Mouse (Mus musculus) forebrain, embryonic 14.5 days (tissue): ENCODE data around the gene Gas8. TPM values are rescaled to one million over a fixed set of nuclear protein-coding genes. Genes with fewer than 3 reads are reported as not detected.
A peak's percentile ranks its signal among the peaks of the same experiment; 100 is the strongest.
"Not testable (repeated sequence)": the region's sequence is repeated elsewhere in the genome, so short reads cannot be mapped to it uniquely, and the experiment has no call there.

Experiments
- ATAC-seq: fragments of 200-750 bp; cut with Nextera tagmentation; 2 replicates; pipeline ENCODE4 v1.8.0; 2017; ENCODE audit warnings: mild to moderate bottlenecking, moderate library complexity
- DNase-seq: peaks from one replicate; pipeline ENCODE4 v3.0.0-alpha.2; 2015; ENCODE audit warnings: low spot score
- H3K27ac ChIP-seq: fragments of 300-500 bp; sonication (generic); 2 replicates; pipeline ENCODE4 v1.5.1; 2014; ENCODE audit warnings: low read depth, mild to moderate bottlenecking, control low read depth, low read length, moderate library complexity
- H3K27me3 ChIP-seq: fragments of 300-500 bp; sonication (generic); replicated peaks from 2 replicates; pipeline ENCODE4 v1.6.1; 2014; ENCODE audit warnings: low read length, control low read depth, mixed read lengths; ENCODE audit not compliant: control insufficient read depth, insufficient read depth
- H3K36me3 ChIP-seq: fragments of 300-500 bp; sonication (generic); 2 replicates; pipeline ENCODE4 v1.6.1; 2014; ENCODE audit warnings: low read length, control low read depth; ENCODE audit not compliant: control insufficient read depth, insufficient read depth
- H3K4me1 ChIP-seq: fragments of 300-500 bp; sonication (generic); 2 replicates; pipeline ENCODE4 v1.6.1; 2014; ENCODE audit warnings: antibody characterized with exemption, low read length, control low read depth; ENCODE audit not compliant: control insufficient read depth, insufficient read depth
- H3K4me2 ChIP-seq: fragments of 300-500 bp; sonication (generic); 2 replicates; pipeline ENCODE4 v1.6.1; 2014; ENCODE audit warnings: mild to moderate bottlenecking, control low read depth, low read length
- H3K4me3 ChIP-seq: fragments of 300-500 bp; sonication (generic); 2 replicates; pipeline ENCODE4 v1.5.1; 2014; ENCODE audit warnings: low read depth, low read length, control low read depth
- H3K9ac ChIP-seq: fragments of 300-500 bp; sonication (generic); 2 replicates; pipeline ENCODE4 v1.6.1; 2014; ENCODE audit warnings: mild to moderate bottlenecking, low read length, control low read depth, moderate library complexity
- H3K9me3 ChIP-seq: fragments of 300-500 bp; sonication (generic); replicated peaks from 2 replicates; pipeline ENCODE4 v1.6.1; 2016; ENCODE audit warnings: low read length, control low read depth, mixed read lengths; ENCODE audit not compliant: control insufficient read depth
- WGBS: fragments of 180-500 bp; shearing (Covaris S2); extraction: QIAGEN DNeasy Blood & Tissue Kit; methylation state at CpG from one replicate; pipeline ENCODE4 v1.1.7; 2014; 5-methylcytosine and 5-hydroxymethylcytosine counted together
- polyA plus RNA-seq: library from polyadenylated mRNA; unstranded; fragments of >200 nt; fragmentation: Nextera tagmentation; extraction: Ambion mirVana; gene quantifications from 2 replicates; pipeline ENCODE4 v1.2.1, GENCODE M21; 2014

Gene Gas8
- polyA plus RNA-seq, 1 experiment from 2014 or later = 39.1 TPM

DNA sequence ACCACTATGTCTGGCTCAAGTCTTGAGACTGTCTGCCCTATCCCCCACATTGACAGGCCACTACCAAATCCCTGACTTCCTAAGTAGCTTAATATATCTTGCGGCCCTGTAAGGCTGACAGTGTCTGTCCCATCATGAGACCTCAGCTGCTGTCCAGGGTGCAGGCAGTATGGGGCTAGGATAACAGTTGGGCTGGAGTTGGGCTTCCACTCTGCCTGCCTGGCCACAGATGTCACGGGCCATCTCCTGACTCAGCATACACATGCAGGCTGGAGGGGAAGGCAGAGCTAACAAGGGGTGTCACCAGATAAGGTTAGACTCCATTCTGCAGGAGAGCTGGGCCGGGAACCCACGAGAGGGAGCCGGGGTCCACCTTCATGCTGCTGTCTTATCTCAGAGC, 11.5 kb upstream of the Gas8 start:
- Histone ChIP-seq H3K9ac (no peak overlapping the region), H3K27me3 (no peaks in the 10 kb centered on the region), H3K9me3 (0 out of 2 replicates have a peak, but pooled peaks cover 2% of the 10 kb centered on the region), H3K36me3 (peaks cover 95% of the 10 kb centered on the region), H3K27ac (no peak overlapping the region), H3K4me3 (no peak overlapping the region), H3K4me2 (no peak overlapping the region), H3K4me1 (no peaks in the 10 kb centered on the region)
- 95% methylated on average over 5 of the region's 5 CpGs for WGBS
- no peak for DNase-seq
- ATAC-seq = no peak

DNA sequence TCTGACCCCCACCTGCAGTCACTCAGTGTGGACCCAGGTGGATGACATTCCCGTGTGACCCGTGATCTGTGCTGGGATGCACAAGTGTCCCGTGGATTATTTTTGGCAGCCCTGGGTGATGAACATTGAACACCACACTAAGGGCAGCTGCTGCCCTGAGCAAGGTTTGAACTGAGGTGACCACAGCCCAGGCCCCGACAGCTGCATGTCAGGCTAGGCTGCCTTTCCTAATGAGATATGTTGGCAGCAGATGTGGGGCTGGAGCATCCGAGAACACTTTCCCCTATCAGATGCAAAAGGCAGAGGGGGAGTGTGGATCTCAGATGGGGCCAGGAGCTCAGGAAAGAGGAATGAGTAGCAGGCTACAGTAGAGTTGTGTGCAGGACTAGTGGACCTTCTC, 7.8 kb upstream of the Gas8 start:
- Histone ChIP-seq H3K9me3 (no peaks in the 10 kb centered on the region), H3K27ac (no peak overlapping the region), H3K9ac (no peak overlapping the region), H3K27me3 (no peaks in the 10 kb centered on the region), H3K4me3 (no peak overlapping the region), H3K36me3 (peaks cover 59% of the 10 kb centered on the region), H3K4me1 (peaks cover 12% of the 10 kb centered on the region), H3K4me2 (no peak overlapping the region)
- WGBS = 80% methylated on average over 5 of the region's 5 CpGs
- no peak for ATAC-seq
- DNase-seq = no peak

DNA sequence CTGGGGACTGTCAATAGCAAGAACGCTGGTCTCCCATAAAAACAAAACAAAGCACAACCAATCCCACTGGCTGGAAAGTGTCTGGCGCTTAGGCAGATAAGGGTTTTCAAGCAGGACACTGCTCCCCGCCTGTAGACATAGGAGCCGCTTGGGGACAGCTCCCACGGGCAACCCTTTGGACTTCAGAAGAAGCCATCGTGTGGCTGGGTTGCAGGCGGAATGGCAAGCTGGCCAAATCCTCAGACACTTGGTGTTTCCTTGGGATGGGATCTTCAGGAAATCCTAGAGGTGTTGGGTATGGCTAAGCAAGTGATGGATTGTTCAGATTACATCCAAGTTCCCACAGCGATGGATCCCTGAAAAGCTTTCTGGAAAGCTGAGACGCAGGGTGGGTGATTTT, 4.5 kb upstream of the Gas8 start:
- no peaks in the 10 kb centered on the region for H3K27me3 ChIP-seq
- H3K9me3 ChIP-seq = no peaks in the 10 kb centered on the region
- H3K27ac ChIP-seq = peak overlapping the region; percentile 77
- peak overlapping the region; percentile 78 for H3K4me3 ChIP-seq
- peak overlapping the region; percentile 75 for H3K9ac ChIP-seq
- DNase-seq (peak; percentile 31), ATAC-seq (no peak)
- H3K4me2 ChIP-seq = peak overlapping the region; percentile 80
- 3% methylated on average over 9 of the region's 9 CpGs for WGBS
- H3K4me1 ChIP-seq = peaks cover 12% of the 10 kb centered on the region
- H3K36me3 ChIP-seq = peaks cover 26% of the 10 kb centered on the region

DNA sequence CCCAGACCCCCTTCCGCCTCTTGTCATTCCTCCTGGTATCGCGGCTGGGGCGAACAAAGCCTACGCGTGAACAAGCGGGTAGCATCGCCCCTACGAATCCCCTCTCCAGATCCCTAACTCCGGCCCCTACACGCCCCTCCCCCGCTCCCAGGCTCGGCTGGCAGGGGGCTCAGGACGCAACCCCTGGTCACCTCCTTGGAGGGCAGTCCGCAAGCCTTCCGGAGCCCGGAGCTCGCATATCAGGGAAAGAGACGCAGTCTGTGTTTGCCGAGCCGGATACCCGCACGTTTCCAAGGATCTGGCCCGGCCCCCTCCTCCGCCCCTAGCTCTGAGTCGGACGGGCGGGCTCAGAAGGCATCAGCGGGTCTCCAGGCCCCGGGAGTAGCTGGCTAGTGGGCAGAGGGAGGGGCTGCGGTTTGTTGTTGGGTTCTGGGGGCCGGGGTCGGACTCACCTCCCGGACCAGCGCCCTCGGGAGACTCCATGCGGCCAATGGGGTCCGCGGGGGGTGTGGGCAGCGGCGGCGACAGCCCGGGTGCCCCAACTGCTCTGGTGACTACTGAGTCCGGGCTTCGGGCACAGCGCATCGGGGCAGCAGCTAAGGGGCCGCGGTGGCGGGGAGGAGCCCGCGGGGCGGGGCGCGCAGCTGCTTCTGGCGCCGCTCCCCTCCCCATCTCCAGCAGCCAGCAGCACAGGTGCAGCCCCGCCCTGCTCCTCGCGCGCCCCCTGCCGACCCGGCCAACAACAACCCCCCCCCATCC, 3.7 kb upstream of the Gas8 start, which contains the start of gene Dbndd1:
TSS of gene Dbndd1 (minus strand) at position 683 of the 759 bp plus-strand sequence.
- DNase-seq = peak; percentile 75
- under 1% methylated on average over 52 of the region's 63 CpGs for WGBS
- Histone ChIP-seq H3K27me3 (no peaks in the 10 kb centered on the region), H3K36me3 (peaks cover 18% of the 10 kb centered on the region), H3K9me3 (no peaks in the 10 kb centered on the region), H3K4me3 (peak within 1 kb of the TSS; percentile 78), H3K27ac (peak within 1 kb of the TSS; percentile 77), H3K4me2 (peak within 1 kb of the TSS; percentile 80), H3K4me1 (peaks cover 17% of the 10 kb centered on the region), H3K9ac (peak within 1 kb of the TSS; percentile 75)
- ATAC-seq = peak; percentile 72

DNA sequence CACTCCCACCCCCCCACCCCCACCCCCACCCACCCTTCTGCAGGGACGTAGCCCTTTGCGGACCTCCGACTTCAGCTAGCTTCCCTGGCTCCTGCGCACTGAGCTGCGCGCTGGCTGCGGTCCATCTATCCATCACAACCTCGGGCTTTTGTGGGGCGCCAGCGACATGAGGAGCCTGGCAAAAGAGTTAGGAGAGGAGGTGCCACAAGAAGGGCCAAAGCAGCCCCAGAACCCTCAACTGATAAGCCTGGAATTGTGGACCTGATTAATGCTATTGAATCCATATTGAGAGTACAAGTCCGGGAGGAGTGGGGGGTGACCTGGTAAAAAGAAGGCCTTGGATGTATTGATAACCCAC, 3.1 kb upstream of the Gas8 start:
- peak; percentile 36 for ATAC-seq
- WGBS = under 1% methylated on average over 11 of the region's 11 CpGs
- H3K4me3 ChIP-seq = peak overlapping the region; percentile 78
- H3K27me3 ChIP-seq = no peaks in the 10 kb centered on the region
- H3K4me2 ChIP-seq = peak overlapping the region; percentile 80
- DNase-seq = peak; percentile 74
- H3K9me3 ChIP-seq = no peaks in the 10 kb centered on the region
- peak overlapping the region; percentile 75 for H3K9ac ChIP-seq
- peaks cover 17% of the 10 kb centered on the region for H3K4me1 ChIP-seq
- peaks cover 15% of the 10 kb centered on the region for H3K36me3 ChIP-seq
- peak overlapping the region; percentile 39; the same call in 1 of the 2 replicates for H3K27ac ChIP-seq

DNA sequence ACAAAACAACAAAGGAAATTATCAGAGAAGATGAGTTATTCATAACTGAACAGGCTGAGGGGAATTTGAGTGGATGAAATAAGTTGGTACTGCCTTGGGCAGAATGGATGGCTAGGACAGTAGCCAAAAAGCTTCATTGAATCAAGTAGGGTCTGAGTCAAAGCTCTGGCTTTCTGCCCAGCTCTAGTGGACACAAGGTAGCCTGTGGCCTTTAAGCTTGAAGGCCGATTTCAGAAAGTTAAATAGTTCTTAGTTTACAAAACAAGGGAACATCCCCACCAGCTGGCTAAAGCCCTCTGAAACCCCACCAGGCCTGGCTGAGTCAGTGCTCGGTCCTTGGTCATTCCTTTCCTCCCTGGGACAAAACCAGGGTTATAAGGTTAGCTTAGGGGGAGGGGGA, 2.0 kb upstream of the Gas8 start:
- peaks cover 13% of the 10 kb centered on the region for H3K36me3 ChIP-seq
- ATAC-seq (no peak), DNase-seq (no peak)
- no peaks in the 10 kb centered on the region for H3K9me3 ChIP-seq
- H3K27me3 ChIP-seq = no peaks in the 10 kb centered on the region
- no peak overlapping the region for H3K27ac ChIP-seq
- H3K4me1 ChIP-seq = peaks cover 17% of the 10 kb centered on the region
- WGBS = 41% methylated on average over 2 of the region's 2 CpGs
- H3K4me3 ChIP-seq = no peak overlapping the region
- H3K9ac ChIP-seq = no peak overlapping the region
- H3K4me2 ChIP-seq = no peak overlapping the region

DNA sequence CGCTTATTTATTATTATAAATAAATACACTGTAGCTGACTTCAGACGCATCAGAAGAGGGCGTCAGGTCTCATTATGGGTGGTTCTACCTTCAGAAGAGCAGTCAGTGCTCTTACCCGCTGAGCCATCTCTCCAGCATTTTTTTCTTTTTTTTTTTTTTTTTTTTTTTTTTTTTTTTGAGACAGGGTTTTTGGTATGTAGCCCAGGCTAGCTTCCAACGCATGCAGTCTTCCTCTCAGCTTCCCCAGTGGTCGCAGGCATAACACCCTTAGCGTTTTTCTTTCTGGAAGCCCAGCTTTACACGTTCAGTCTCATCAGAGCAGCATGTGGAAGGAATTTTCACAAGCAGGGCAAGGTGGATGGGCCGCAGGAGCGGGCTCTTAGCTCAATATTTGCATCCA, 462 bp upstream of the Gas8 start:
- peak overlapping the region; percentile 97 for H3K4me2 ChIP-seq
- 34% methylated on average over 10 of the region's 10 CpGs for WGBS
- ATAC-seq (no peak), DNase-seq (no peak)
- peaks cover 13% of the 10 kb centered on the region for H3K4me1 ChIP-seq
- H3K27me3 ChIP-seq = no peaks in the 10 kb centered on the region
- peaks cover 26% of the 10 kb centered on the region for H3K36me3 ChIP-seq
- peak overlapping the region; percentile 32; the same call in 1 of the 2 replicates for H3K9ac ChIP-seq
- no peaks in the 10 kb centered on the region for H3K9me3 ChIP-seq
- H3K4me3 ChIP-seq = peak overlapping the region; percentile 77
- 0 out of 2 replicates have a peak overlapping the region, but pooled peaks have one; percentile 14 for H3K27ac ChIP-seq

DNA sequence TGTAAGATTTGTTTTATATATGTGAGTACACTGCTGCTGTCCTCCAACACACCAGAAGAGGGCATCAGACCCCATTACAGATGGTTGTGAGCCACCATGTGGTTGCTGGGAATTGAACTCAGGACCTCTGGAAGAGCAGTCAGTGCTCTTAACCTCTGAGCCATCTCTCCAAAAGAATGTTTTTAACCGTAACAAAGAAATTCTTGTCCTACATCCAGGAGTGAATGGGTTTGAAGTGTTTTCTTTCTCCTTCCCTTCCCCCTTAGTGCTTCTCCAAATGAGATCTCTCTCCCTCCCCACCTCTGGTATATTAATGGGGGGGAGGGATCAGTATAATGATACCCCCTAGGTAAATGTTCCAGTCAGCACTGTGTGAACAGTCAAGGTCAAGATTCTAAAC, 1.4 kb downstream of the Gas8 start:
- not testable (repeated sequence) for H3K27ac ChIP-seq, H3K9me3 ChIP-seq, DNase-seq, H3K9ac ChIP-seq, H3K4me1 ChIP-seq, H3K4me2 ChIP-seq, H3K4me3 ChIP-seq, H3K27me3 ChIP-seq, ATAC-seq
- H3K36me3 ChIP-seq = peaks cover 45% of the 10 kb centered on the region
- 91% methylated on average over 1 of the region's 1 CpGs for WGBS

DNA sequence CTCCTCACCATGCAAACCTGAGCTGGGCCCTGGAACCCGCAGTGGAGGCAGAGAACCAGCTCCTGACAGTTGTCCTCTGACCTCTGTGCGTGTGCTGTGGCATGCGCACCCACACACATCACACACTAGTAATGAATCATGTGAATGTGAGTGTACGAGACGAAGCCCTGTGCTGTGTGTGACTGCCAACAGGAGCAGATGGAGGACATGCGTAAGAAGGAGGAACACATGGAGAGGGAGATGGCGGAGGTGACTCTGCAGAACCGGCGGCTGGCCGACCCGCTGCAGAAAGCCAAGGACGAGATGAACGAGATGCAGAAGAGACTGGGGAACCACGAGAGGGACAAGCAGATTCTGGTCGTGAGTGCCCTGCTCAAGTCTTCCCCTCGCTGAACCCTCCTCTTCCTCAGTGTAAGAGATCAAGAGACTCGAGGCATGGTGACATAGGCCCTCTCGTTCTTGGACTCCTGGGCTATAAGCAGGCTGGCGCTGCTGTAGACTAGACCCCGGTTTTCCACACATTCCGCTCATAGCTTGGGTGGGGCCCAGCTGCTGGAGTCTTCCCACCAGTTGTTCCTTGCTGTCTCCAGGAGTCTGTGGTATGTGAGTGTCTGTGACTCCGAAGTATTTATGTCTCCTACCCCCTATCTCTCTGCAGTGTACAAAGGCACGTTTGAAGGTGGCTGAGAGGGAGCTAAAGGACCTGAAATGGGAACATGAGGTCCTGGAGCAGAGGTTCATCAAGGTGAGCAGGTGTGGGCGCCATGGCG, 9.3 kb downstream of the Gas8 start:
- H3K9me3 ChIP-seq = no peaks in the 10 kb centered on the region
- no peak overlapping the region for H3K9ac ChIP-seq
- H3K4me1 ChIP-seq = no peaks in the 10 kb centered on the region
- no peak for ATAC-seq
- 93% methylated on average over 25 of the region's 25 CpGs for WGBS
- H3K27ac ChIP-seq = no peak overlapping the region
- no peak for DNase-seq
- H3K27me3 ChIP-seq = no peaks in the 10 kb centered on the region
- H3K4me3 ChIP-seq = no peak overlapping the region
- no peak overlapping the region for H3K4me2 ChIP-seq
- H3K36me3 ChIP-seq = peaks cover 100% of the 10 kb centered on the region
